13 mouse cellular contexts compared by ENCODE assay signal in genomic region chr7:113710541-113711270, GRCm38 (mm10). TPM values are rescaled to one million over a fixed set of nuclear protein-coding genes. Genes with fewer than 3 reads are reported as not detected.
DNase-seq lines count a peak whose midpoint lies in the region; ATAC-seq and TF ChIP-seq lines count a peak whose summit lies in the region.
"Had no signal": no experiment of that assay in that cellular context is flagged by ENCODE, and none has a peak within 500 bp of the region (broad histone marks: within the 10 kb centered on the region; RNA-seq: fewer than 3 reads in every experiment).

No protein-coding gene starts in this region.

- no peaks in the 10 kb centered on the region for H3K27me3 ChIP-seq in forebrain, embryonic 10.5 days (ENCODE audit: poor library complexity, severe bottlenecking)
- H3K27me3 ChIP-seq in forebrain, embryonic 16.5 days (replicated peaks; ENCODE audit: control insufficient read depth, insufficient read depth, low read length) = no peaks in the 10 kb centered on the region
- H3K27me3 ChIP-seq in midbrain, embryonic 10.5 days (ENCODE audit: low read depth, poor library complexity, severe bottlenecking) = no peaks in the 10 kb centered on the region
- no peaks in the 10 kb centered on the region for H3K27me3 ChIP-seq in midbrain, embryonic 16.5 days (ENCODE audit: control insufficient read depth, insufficient read depth, low read depth, low read length)
- no peaks in the 10 kb centered on the region for H3K27me3 ChIP-seq in cerebellum, adult 2 months (ENCODE audit: control insufficient read depth, insufficient read depth, low read length)
- no peaks in the 10 kb centered on the region for H3K27me3 ChIP-seq in heart, adult 2 months (ENCODE audit: control insufficient read depth, insufficient read depth, low read length)
- H3K27me3 ChIP-seq: embryonic facial prominence, embryonic 13.5 days had no signal

- H3K4me3 ChIP-seq in forebrain, embryonic 10.5 days = no peak overlapping the region
- H3K4me3 ChIP-seq in forebrain, embryonic 16.5 days (replicated peaks; ENCODE audit: low read length) = no peak overlapping the region
- no peak overlapping the region for H3K4me3 ChIP-seq in midbrain, embryonic 10.5 days
- no peak overlapping the region for H3K4me3 ChIP-seq in midbrain, embryonic 16.5 days (ENCODE audit: low read depth, low read length)
- no peak overlapping the region for H3K4me3 ChIP-seq in cerebellum, adult 2 months (replicated peaks; ENCODE audit: insufficient read depth, low read depth, low read length)
- no peak overlapping the region for H3K4me3 ChIP-seq in heart, adult 2 months
- H3K4me3 ChIP-seq: embryonic facial prominence, embryonic 13.5 days had no signal

- H3K36me3 ChIP-seq in forebrain, embryonic 10.5 days (replicated peaks) = no peaks in the 10 kb centered on the region
- no peaks in the 10 kb centered on the region for H3K36me3 ChIP-seq in forebrain, embryonic 16.5 days (ENCODE audit: control insufficient read depth, insufficient read depth)
- no peaks in the 10 kb centered on the region for H3K36me3 ChIP-seq in midbrain, embryonic 10.5 days
- H3K36me3 ChIP-seq in midbrain, embryonic 16.5 days (ENCODE audit: control insufficient read depth, insufficient read depth, low read length) = no peaks in the 10 kb centered on the region
- H3K36me3 ChIP-seq in heart, adult 2 months (ENCODE audit: control insufficient read depth, insufficient read depth, low read length) = no peaks in the 10 kb centered on the region
- H3K36me3 ChIP-seq: embryonic facial prominence, embryonic 13.5 days had no signal

- no peaks in the 10 kb centered on the region for H3K79me2 ChIP-seq in heart, adult 2 months (replicated peaks; ENCODE audit: control insufficient read depth, insufficient read depth, low read length)

- TF ChIP-seq CTCF in cerebellum, adult 2 months (IDR thresholded peaks at IDR 0.05; ENCODE audit: borderline replicate concordance, insufficient read depth, low read depth, low read length) = no peak
- TF ChIP-seq CTCF in heart, adult 2 months (IDR thresholded peaks at IDR 0.05) = no peak

- H3K4me2 ChIP-seq in forebrain, embryonic 16.5 days (ENCODE audit: low read length) = no peak overlapping the region
- no peak overlapping the region for H3K4me2 ChIP-seq in midbrain, embryonic 16.5 days (ENCODE audit: low read length)
- H3K4me2 ChIP-seq: embryonic facial prominence, embryonic 13.5 days; midbrain, embryonic 11.5 days had no signal

- peak; percentile 37; the same call in 1 of the 2 replicates for TF ChIP-seq POLR2A in cerebellum, adult 2 months (IDR thresholded peaks at IDR 0.05; ENCODE audit: borderline replicate concordance, insufficient read depth, low read length)
- TF ChIP-seq POLR2A in heart, adult 2 months (IDR thresholded peaks at IDR 0.05; ENCODE audit: insufficient read depth, low read depth, low read length) = no peak

- DNase-seq in forebrain, embryonic 10.5 days (ENCODE audit: extremely low spot score, low spot score) = no peak
- DNase-seq in midbrain, embryonic 10.5 days (ENCODE audit: low spot score) = no peak
- peak; percentile 88 to 94 for DNase-seq in cerebellum, adult 2 months
- DNase-seq in gastrocnemius, postnatal 36 days = no peak
- DNase-seq in heart, adult 2 months = no peak
- DNase-seq: kidney, adult 8-10 months; liver, postnatal 0 days; thymus, postnatal 36 days had no signal

- no peak for TF ChIP-seq EP300 in heart, adult 2 months (IDR thresholded peaks at IDR 0.05; ENCODE audit: insufficient read depth, low read depth, low read length)

- H3K27ac ChIP-seq in forebrain, embryonic 10.5 days = 0 out of 2 replicates have a peak overlapping the region, but pooled peaks have one; percentile 25
- H3K27ac ChIP-seq in forebrain, embryonic 16.5 days (ENCODE audit: low read length) = no peak overlapping the region
- H3K27ac ChIP-seq in midbrain, embryonic 10.5 days (replicated peaks) = 0 out of 2 replicates have a peak overlapping the region, but pooled peaks have one; percentile 49
- H3K27ac ChIP-seq in midbrain, embryonic 16.5 days (ENCODE audit: low read length) = no peak overlapping the region
- peak overlapping the region; percentile 66 for H3K27ac ChIP-seq in cerebellum, adult 2 months (ENCODE audit: insufficient read depth, low read length)
- no peak overlapping the region for H3K27ac ChIP-seq in heart, adult 2 months
- H3K27ac ChIP-seq: embryonic facial prominence, embryonic 13.5 days had no signal

- ATAC-seq in forebrain, embryonic 16.5 days = no peak
- ATAC-seq in midbrain, embryonic 16.5 days = no peak
- ATAC-seq in megakaryocyte progenitor cell, adult 5-6 weeks (replicated peaks; ENCODE audit: poor library complexity) = peak; percentile 42; the same call in 1 of the 2 replicates
- ATAC-seq: liver, postnatal 0 days had no signal

- WGBS in forebrain, embryonic 10.5 days = 84% methylated on average over 2 of the region's 2 CpGs
- WGBS in forebrain, embryonic 16.5 days = 88% methylated on average over 2 of the region's 2 CpGs
- WGBS in midbrain, embryonic 10.5 days = 88% methylated on average over 2 of the region's 2 CpGs
- WGBS in midbrain, embryonic 16.5 days = 95% methylated on average over 2 of the region's 2 CpGs
- 9% methylated on average over 2 of the region's 2 CpGs for WGBS in cerebellum, adult 2 months
- WGBS in heart, adult 2 months = 77% methylated on average over 2 of the region's 2 CpGs

- intact Hi-C loops in gastrocnemius, postnatal 36 days (cut with DNase I) = no loop called here
- intact Hi-C loops in heart, adult 2 months (cut with DNase I) = no loop called here

- peaks cover 15% of the 10 kb centered on the region for H3K4me1 ChIP-seq in forebrain, embryonic 10.5 days
- H3K4me1 ChIP-seq in forebrain, embryonic 16.5 days (replicated peaks; ENCODE audit: control insufficient read depth, insufficient read depth, low read length) = no peaks in the 10 kb centered on the region
- peaks cover 9% of the 10 kb centered on the region; the same call in 1 of the 2 replicates for H3K4me1 ChIP-seq in midbrain, embryonic 10.5 days
- no peaks in the 10 kb centered on the region for H3K4me1 ChIP-seq in midbrain, embryonic 16.5 days (ENCODE audit: control insufficient read depth, insufficient read depth, low read length)
- peaks cover 31% of the 10 kb centered on the region for H3K4me1 ChIP-seq in cerebellum, adult 2 months (ENCODE audit: control insufficient read depth, insufficient read depth, low read length)
- H3K4me1 ChIP-seq in heart, adult 2 months (ENCODE audit: control insufficient read depth, insufficient read depth, low read length) = no peaks in the 10 kb centered on the region
- H3K4me1 ChIP-seq: embryonic facial prominence, embryonic 13.5 days had no signal

- H3K9me3 ChIP-seq in forebrain, embryonic 10.5 days = no peaks in the 10 kb centered on the region
- H3K9me3 ChIP-seq in forebrain, embryonic 16.5 days (ENCODE audit: control insufficient read depth, low read length) = peaks cover 2% of the 10 kb centered on the region; the same call in 1 of the 2 replicates
- no peaks in the 10 kb centered on the region for H3K9me3 ChIP-seq in midbrain, embryonic 10.5 days (replicated peaks)
- no peaks in the 10 kb centered on the region for H3K9me3 ChIP-seq in midbrain, embryonic 16.5 days (replicated peaks; ENCODE audit: control insufficient read depth, low read length, poor library complexity, severe bottlenecking)
- H3K9me3 ChIP-seq: embryonic facial prominence, embryonic 13.5 days had no signal

- no peak overlapping the region for H3K9ac ChIP-seq in forebrain, embryonic 16.5 days (replicated peaks; ENCODE audit: low read depth, low read length)
- no peak overlapping the region for H3K9ac ChIP-seq in midbrain, embryonic 16.5 days (ENCODE audit: low read depth, low read length)
- no peak overlapping the region for H3K9ac ChIP-seq in heart, adult 2 months (ENCODE audit: low read depth, low read length)
- H3K9ac ChIP-seq: embryonic facial prominence, embryonic 13.5 days; liver, postnatal 0 days had no signal

RNA-seq across cellular contexts. Expression of gene Spon1, which starts 55.1 kb away (rescaled TPM):
- 10.3 and 12.9 TPM in 2 replicates for polyA plus RNA-seq in forebrain, embryonic 10.5 days (2016; fragmentation: Nextera tagmentation; extraction: Ambion mirVana)
- polyA plus RNA-seq in forebrain, embryonic 16.5 days (2015; fragmentation: Nextera tagmentation; extraction: Ambion mirVana) = 13.6 and 19.3 TPM in 2 replicates
- 73.1 and 75.6 TPM in 2 replicates for polyA plus RNA-seq in midbrain, embryonic 10.5 days (2016; fragmentation: Nextera tagmentation; extraction: Ambion mirVana)
- polyA plus RNA-seq in midbrain, embryonic 16.5 days (2015; fragmentation: Nextera tagmentation; extraction: Ambion mirVana) = 45.2 and 47.0 TPM in 2 replicates
- polyA plus RNA-seq in cerebellum, adult 2 months (2012; rRNA removed) = 38.2 and 38.7 TPM in 2 replicates
- total RNA-seq in megakaryocyte progenitor cell, adult 5-6 weeks (2015) = not detected in 2 replicates
- total RNA-seq in megakaryocyte progenitor cell, adult 5-6 weeks (2017) = not detected in 2 replicates
- total RNA-seq in gastrocnemius, postnatal 36 days (2021) = 1 to 10 TPM; 2.5 to 4.4 TPM
- 10 to 100 TPM; 11.5 to 11.8 TPM for total RNA-seq in heart, adult 2 months (2021)
- 8.3 and 10.4 TPM in 2 replicates for polyA plus RNA-seq in heart, adult 2 months (2012; rRNA removed)

Comparison
In these comparisons a context has a peak if more than half of its experiments do, and no peak if none do; other contexts are left out.
1. H3K27ac ChIP-seq: peak in forebrain, embryonic 10.5 days (single experiment), midbrain, embryonic 10.5 days (single experiment) and cerebellum, adult 2 months (single experiment); none in forebrain, embryonic 16.5 days (single experiment), midbrain, embryonic 16.5 days (single experiment) and heart, adult 2 months (single experiment).
2. DNase-seq: peak in cerebellum, adult 2 months (2 of 2); none in forebrain, embryonic 10.5 days (single experiment), midbrain, embryonic 10.5 days (single experiment), gastrocnemius, postnatal 36 days (0 of 2) and heart, adult 2 months (0 of 2).